Mouse (Mus musculus) neural tube, embryonic 13.5 days (tissue): ENCODE results near the gene Mrpl23. TPM values are rescaled to one million over a fixed set of nuclear protein-coding genes. Genes with fewer than 3 reads are reported as not detected.

Experiments used
- ATAC-seq: fragments of 200-750 bp; cut with Nextera tagmentation; 2 replicates; pipeline ENCODE4 v1.8.0; 2017; ENCODE audit warnings: low read depth, mild to moderate bottlenecking, moderate TSS enrichment, moderate library complexity
- H3K27ac ChIP-seq: fragments of 300-500 bp; sonication (generic); replicated peaks from 2 replicates; pipeline ENCODE4 v1.5.1; 2015; ENCODE audit warnings: moderate library complexity, mild to moderate bottlenecking, inconsistent platforms
- H3K27me3 ChIP-seq: fragments of 300-500 bp; sonication (generic); 2 replicates; pipeline ENCODE4 v1.6.1; 2015; ENCODE audit warnings: mild to moderate bottlenecking, inconsistent platforms
- H3K36me3 ChIP-seq: fragments of 300-500 bp; sonication (generic); 2 replicates; pipeline ENCODE4 v1.6.1; 2015; ENCODE audit warnings: mild to moderate bottlenecking, inconsistent platforms
- H3K4me1 ChIP-seq: fragments of 300-500 bp; sonication (generic); replicated peaks from 2 replicates; pipeline ENCODE4 v1.6.1; 2015; ENCODE audit warnings: inconsistent platforms
- H3K4me2 ChIP-seq: fragments of 300-500 bp; sonication (generic); 2 replicates; pipeline ENCODE4 v1.6.1; 2015; ENCODE audit warnings: inconsistent platforms, mild to moderate bottlenecking, moderate library complexity
- H3K4me3 ChIP-seq: fragments of 300-500 bp; sonication (generic); 2 replicates; pipeline ENCODE4 v1.5.1; 2015; ENCODE audit warnings: mild to moderate bottlenecking, inconsistent platforms
- H3K9ac ChIP-seq: fragments of 300-500 bp; sonication (generic); 2 replicates; pipeline ENCODE4 v1.6.1; 2015; ENCODE audit warnings: moderate library complexity, mild to moderate bottlenecking, inconsistent platforms
- H3K9me3 ChIP-seq: fragments of 300-500 bp; sonication (generic); 2 replicates; pipeline ENCODE4 v1.6.1; 2016; ENCODE audit warnings: inconsistent platforms
- WGBS: fragments of 180-500 bp; shearing (Covaris S2); methylation state at CpG from one replicate; pipeline ENCODE4 v1.1.7; 2015; 5-methylcytosine and 5-hydroxymethylcytosine counted together
- polyA plus RNA-seq: library from polyadenylated mRNA; unstranded; fragments of >200 nt; fragmentation: Nextera tagmentation; extraction: Ambion mirVana; gene quantifications from 2 replicates; pipeline ENCODE4 v1.2.1, GENCODE M21; 2015

Mrpl23 gene
- polyA plus RNA-seq, 1 experiment from 2014 or later, result 14.0 TPM

GRCm38 (mm10) chr7:142555366-142556088 lies 23.0 kb downstream of the Mrpl23 start:
- no peak overlapping the region for H3K9ac ChIP-seq
- WGBS, result 87% methylated on average over 8 of the region's 8 CpGs

GRCm38 (mm10) chr7:142556089-142556476 lies 23.6 kb downstream of the Mrpl23 start:
- H3K27me3 ChIP-seq, result no peaks in the 10 kb centered on the region
- H3K36me3 ChIP-seq, result no peaks in the 10 kb centered on the region
- H3K9ac ChIP-seq, result no peak overlapping the region
- 90% methylated on average over 2 of the region's 2 CpGs for WGBS
- no peak overlapping the region for H3K4me3 ChIP-seq
- H3K9me3 ChIP-seq, result no peaks in the 10 kb centered on the region
- no peak for ATAC-seq
- H3K4me1 ChIP-seq, result peaks cover 22% of the 10 kb centered on the region
- no peak overlapping the region for H3K4me2 ChIP-seq
- H3K27ac ChIP-seq, result no peak overlapping the region

More at GRCm38 (mm10) chr7:142555366-142556088, 23.0 kb downstream of the Mrpl23 start:
- ATAC-seq, result no peak
- Histone ChIP-seq H3K4me1 (peaks cover 21% of the 10 kb centered on the region), H3K4me3 (no peak overlapping the region), H3K4me2 (no peak overlapping the region), H3K36me3 (no peaks in the 10 kb centered on the region), H3K9me3 (no peaks in the 10 kb centered on the region), H3K27ac (no peak overlapping the region), H3K27me3 (no peaks in the 10 kb centered on the region)

DNA sequence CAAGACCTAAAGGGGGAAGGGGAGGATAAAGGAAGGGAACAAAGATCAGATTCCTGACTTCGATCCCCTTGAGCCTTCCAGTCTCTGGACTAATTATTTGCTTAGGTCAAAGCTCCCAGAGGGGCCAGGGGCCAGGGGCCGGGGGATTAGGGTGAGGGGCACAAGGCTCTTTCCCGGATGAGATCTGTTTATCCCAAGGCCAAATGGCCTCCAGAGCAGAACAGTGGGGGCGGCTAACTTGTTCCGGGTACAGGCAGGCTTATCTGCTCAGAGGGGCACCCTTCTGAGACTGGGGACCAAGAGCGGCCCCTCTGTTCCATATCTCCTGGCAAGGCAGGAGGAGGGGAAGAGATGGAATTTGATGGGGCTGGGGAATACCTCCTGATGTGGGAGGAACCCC lies 25.2 kb downstream of the Mrpl23 start:
- Histone ChIP-seq H3K36me3 (no peaks in the 10 kb centered on the region), H3K27me3 (no peaks in the 10 kb centered on the region), H3K9me3 (no peaks in the 10 kb centered on the region), H3K27ac (no peak overlapping the region), H3K4me3 (no peak overlapping the region), H3K9ac (no peak overlapping the region), H3K4me2 (no peak overlapping the region), H3K4me1 (peaks cover 38% of the 10 kb centered on the region)
- WGBS, result 78% methylated on average over 6 of the region's 6 CpGs
- ATAC-seq, result no peak

DNA sequence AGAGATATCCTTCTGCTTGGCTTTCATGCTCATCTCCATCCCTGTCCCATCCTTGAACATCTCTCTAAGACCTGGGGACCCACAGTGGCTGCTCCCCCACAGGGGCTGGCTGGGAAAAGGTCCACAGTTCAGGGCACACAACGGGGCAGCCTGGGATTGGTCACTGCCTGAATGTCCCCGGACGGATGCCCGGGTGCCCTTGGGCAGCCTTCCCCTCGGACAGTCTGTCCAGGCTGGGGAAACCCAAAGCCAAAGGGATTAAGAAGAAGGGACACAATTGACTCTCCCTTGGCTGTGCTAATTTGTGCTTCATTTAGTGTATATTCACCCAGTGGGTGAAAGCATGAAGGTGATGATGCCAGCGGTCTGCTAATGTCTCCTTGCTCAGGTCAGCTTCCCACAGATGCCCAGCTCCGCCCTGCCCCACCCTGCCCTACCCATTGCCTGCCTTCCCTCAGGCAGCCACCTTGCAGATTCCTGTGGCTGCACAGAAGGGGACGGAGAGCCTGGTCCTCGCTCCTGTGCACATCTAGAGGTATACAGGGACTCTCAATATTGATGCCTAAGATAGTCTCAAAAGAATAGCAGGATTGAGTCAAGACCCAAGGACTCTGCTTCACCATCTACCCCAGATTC lies 26.1 kb downstream of the Mrpl23 start:
- 96% methylated on average over 9 of the region's 9 CpGs for WGBS
- Histone ChIP-seq H3K27me3 (no peaks in the 10 kb centered on the region), H3K36me3 (no peaks in the 10 kb centered on the region), H3K4me2 (no peak overlapping the region), H3K4me3 (no peak overlapping the region), H3K9me3 (no peaks in the 10 kb centered on the region), H3K27ac (no peak overlapping the region), H3K4me1 (peaks cover 41% of the 10 kb centered on the region), H3K9ac (no peak overlapping the region)
- no peak for ATAC-seq

DNA sequence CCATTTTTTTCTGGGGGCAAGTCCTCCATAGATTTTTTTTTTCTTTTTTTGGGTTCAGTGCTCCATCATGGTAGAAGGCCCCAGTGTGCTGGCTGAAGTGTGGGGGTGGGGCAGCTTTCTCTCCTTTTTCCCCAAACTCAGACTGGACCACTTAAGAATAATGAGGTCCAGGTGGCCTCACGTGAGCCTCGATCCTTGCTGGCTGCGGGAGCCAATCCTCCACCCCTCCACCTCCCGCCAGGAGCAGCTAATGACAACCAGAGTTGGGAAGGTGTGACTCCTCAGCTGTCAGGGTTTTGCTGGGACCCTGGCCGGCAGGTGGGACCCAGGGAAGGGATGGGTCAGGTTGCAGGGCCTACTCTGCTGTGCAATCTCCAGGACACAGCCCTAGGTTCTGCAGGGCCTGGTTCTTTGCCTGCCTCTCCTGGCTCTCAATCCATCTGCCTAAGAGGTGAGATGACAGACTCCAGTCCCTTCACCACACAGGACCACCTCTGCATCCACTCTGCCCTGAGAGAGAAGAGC lies 27.2 kb downstream of the Mrpl23 start:
- no peak overlapping the region for H3K9ac ChIP-seq
- WGBS, result 70% methylated on average over 5 of the region's 5 CpGs
- no peak overlapping the region for H3K27ac ChIP-seq
- no peak overlapping the region for H3K4me3 ChIP-seq
- H3K36me3 ChIP-seq, result no peaks in the 10 kb centered on the region
- H3K4me2 ChIP-seq, result no peak overlapping the region
- no peak for ATAC-seq
- H3K9me3 ChIP-seq, result no peaks in the 10 kb centered on the region
- H3K4me1 ChIP-seq, result peaks cover 35% of the 10 kb centered on the region
- H3K27me3 ChIP-seq, result no peaks in the 10 kb centered on the region

GRCm38 (mm10) chr7:142560942-142561855 lies 28.7 kb downstream of the Mrpl23 start:
- ATAC-seq, result no peak

GRCm38 (mm10) chr7:142561856-142562404 lies 29.4 kb downstream of the Mrpl23 start:
- Histone ChIP-seq H3K27ac (no peak overlapping the region), H3K4me2 (no peak overlapping the region), H3K9me3 (no peaks in the 10 kb centered on the region), H3K4me3 (no peak overlapping the region), H3K27me3 (no peaks in the 10 kb centered on the region), H3K4me1 (peaks cover 39% of the 10 kb centered on the region), H3K9ac (no peak overlapping the region), H3K36me3 (no peaks in the 10 kb centered on the region)
- WGBS, result 67% methylated on average over 4 of the region's 4 CpGs
- ATAC-seq, result no peak

More at GRCm38 (mm10) chr7:142560942-142561855, 28.7 kb downstream of the Mrpl23 start:
- Histone ChIP-seq H3K27ac (no peak overlapping the region), H3K9me3 (no peaks in the 10 kb centered on the region), H3K4me2 (no peak overlapping the region), H3K4me1 (peaks cover 39% of the 10 kb centered on the region), H3K4me3 (no peak overlapping the region), H3K27me3 (no peaks in the 10 kb centered on the region), H3K9ac (no peak overlapping the region), H3K36me3 (no peaks in the 10 kb centered on the region)
- WGBS, result 38% methylated on average over 18 of the region's 18 CpGs

GRCm38 (mm10) chr7:142563168-142563567 lies 30.7 kb downstream of the Mrpl23 start:
- no peak overlapping the region for H3K4me2 ChIP-seq
- no peak overlapping the region for H3K27ac ChIP-seq
- H3K9me3 ChIP-seq, result no peaks in the 10 kb centered on the region
- H3K36me3 ChIP-seq, result no peaks in the 10 kb centered on the region
- no peak overlapping the region for H3K9ac ChIP-seq
- ATAC-seq, result no peak
- H3K27me3 ChIP-seq, result no peaks in the 10 kb centered on the region
- H3K4me1 ChIP-seq, result peaks cover 39% of the 10 kb centered on the region
- H3K4me3 ChIP-seq, result no peak overlapping the region
- 25% methylated on average over 6 of the region's 6 CpGs for WGBS

GRCm38 (mm10) chr7:142564955-142565643 lies 32.6 kb downstream of the Mrpl23 start:
- 44% methylated on average over 11 of the region's 11 CpGs for WGBS

GRCm38 (mm10) chr7:142566512-142566911 lies 34.0 kb downstream of the Mrpl23 start:
- no peaks in the 10 kb centered on the region for H3K36me3 ChIP-seq
- no peak overlapping the region for H3K9ac ChIP-seq
- ATAC-seq, result no peak
- H3K27ac ChIP-seq, result no peak overlapping the region
- H3K9me3 ChIP-seq, result no peaks in the 10 kb centered on the region
- H3K4me2 ChIP-seq, result no peak overlapping the region
- H3K4me3 ChIP-seq, result no peak overlapping the region
- H3K4me1 ChIP-seq, result peaks cover 59% of the 10 kb centered on the region
- 87% methylated on average over 9 of the region's 9 CpGs for WGBS
- H3K27me3 ChIP-seq, result no peaks in the 10 kb centered on the region

More at GRCm38 (mm10) chr7:142564955-142565643, 32.6 kb downstream of the Mrpl23 start:
- peaks cover 51% of the 10 kb centered on the region for H3K4me1 ChIP-seq
- H3K9me3 ChIP-seq, result no peaks in the 10 kb centered on the region
- no peak overlapping the region for H3K4me3 ChIP-seq
- no peaks in the 10 kb centered on the region for H3K27me3 ChIP-seq
- no peak overlapping the region for H3K4me2 ChIP-seq
- no peaks in the 10 kb centered on the region for H3K36me3 ChIP-seq
- H3K9ac ChIP-seq, result no peak overlapping the region
- no peak overlapping the region for H3K27ac ChIP-seq
- ATAC-seq, result no peak

GRCm38 (mm10) chr7:142568985-142569384 lies 36.5 kb downstream of the Mrpl23 start:
- whole genome bisulfite sequencing, result 32% methylated on average over 8 of the region's 8 CpGs
- peaks cover 61% of the 10 kb centered on the region for H3K4me1 ChIP-seq
- no peaks in the 10 kb centered on the region for H3K9me3 ChIP-seq
- no peaks in the 10 kb centered on the region for H3K36me3 ChIP-seq
- H3K4me3 ChIP-seq, result no peak overlapping the region
- no peak overlapping the region for H3K4me2 ChIP-seq
- H3K27ac ChIP-seq, result no peak overlapping the region
- ATAC-seq, result no peak
- no peak overlapping the region for H3K9ac ChIP-seq
- no peaks in the 10 kb centered on the region for H3K27me3 ChIP-seq
